Mouse (Mus musculus) lung, embryonic 15.5 days (tissue): ENCODE data around the gene Nars2. TPM values are rescaled to one million over a fixed set of nuclear protein-coding genes. Genes with fewer than 3 reads are reported as not detected.

Source experiments
- polyA plus RNA-seq: library from polyadenylated mRNA; unstranded; fragments of >200 nt; fragmentation: Nextera tagmentation; extraction: Ambion mirVana; gene quantifications from 2 replicates; pipeline ENCODE4 v1.2.1, GENCODE M21; 2015

Gene Nars2
- polyA plus RNA-seq, 1 experiment from 2014 or later, result 20.0 TPM

Other genes starting within 250 kb of the Nars2 start
- 9.0 and 9.1 TPM in 2 replicates for gene Gab2, start 130.1 kb downstream of the Nars2 start, polyA plus RNA-seq